Mouse (Mus musculus): ENCODE measurements at regions not wholly inside any gene's neighbourhood (a gene's known extent, or its start where the extent isn't known, plus 50 kb on each side); places are given as distances from the start of the nearest gene placed in this dataset.
A peak's percentile ranks its signal among the peaks of the same experiment; 100 is the strongest.

DNA sequence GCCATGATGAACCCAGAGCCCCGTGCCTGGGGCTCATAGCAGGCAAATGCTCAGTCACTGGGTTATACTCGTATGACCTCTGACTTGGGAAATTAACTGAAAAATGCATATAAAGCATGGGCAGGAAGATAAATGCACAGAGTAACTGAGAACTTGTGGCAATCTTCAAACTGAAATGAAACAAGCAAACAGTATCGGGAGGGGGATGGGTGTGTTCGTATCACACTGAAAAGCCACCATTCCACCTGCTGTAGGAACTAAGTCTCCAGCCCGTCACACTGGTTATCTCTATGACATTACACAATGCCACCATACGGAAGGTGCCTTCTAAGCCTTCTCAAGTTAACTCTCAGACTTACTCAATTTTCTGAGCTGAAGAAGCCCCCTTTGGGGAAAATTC lies 230.3 kb upstream of the Hes1 start:
- H3K27ac ChIP-seq (ENCODE audit: control insufficient read depth, insufficient read depth, low read depth, low read length), result no peak overlapping the region
- H3K4me3 ChIP-seq (ENCODE audit: control insufficient read depth, low read depth, low read length), result no peak overlapping the region
- no peaks in the 10 kb centered on the region for H3K36me3 ChIP-seq (ENCODE audit: control insufficient read depth, insufficient read depth, low read length)
- no peaks in the 10 kb centered on the region for H3K27me3 ChIP-seq (ENCODE audit: control insufficient read depth, insufficient read depth, low read length)
- peaks cover 3% of the 10 kb centered on the region for H3K4me1 ChIP-seq (ENCODE audit: control insufficient read depth, insufficient read depth, low read length)
- TF ChIP-seq POLR2A (IDR thresholded peaks at IDR 0.05; ENCODE audit: control insufficient read depth, low read depth, low read length) (no peak), CTCF (IDR thresholded peaks at IDR 0.05; ENCODE audit: control insufficient read depth, insufficient read depth, insufficient replicate concordance, low read depth, low read length) (no peak)

DNA sequence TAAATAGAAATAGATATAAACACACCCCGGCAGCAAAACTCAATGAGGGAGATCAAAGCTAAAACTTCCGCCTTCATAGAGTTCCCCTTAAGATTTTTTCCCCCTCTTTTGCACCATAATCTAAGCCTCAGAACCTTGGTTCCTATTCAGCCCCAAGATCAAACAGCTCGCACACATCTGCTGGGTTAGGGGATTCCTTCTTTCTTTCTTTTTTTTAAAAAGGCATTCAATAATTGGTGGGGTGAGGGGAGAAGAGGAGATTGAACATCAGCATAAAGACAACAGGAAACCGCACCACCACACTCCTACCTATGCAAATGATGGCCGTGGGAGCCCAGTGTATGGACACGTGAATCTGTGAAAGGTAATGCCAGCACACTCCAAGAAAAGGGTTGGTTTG lies 229.5 kb upstream of the Hes1 start:
- no peak overlapping the region for H3K27ac ChIP-seq (ENCODE audit: control insufficient read depth, insufficient read depth, low read depth, low read length)
- no peaks in the 10 kb centered on the region for H3K27me3 ChIP-seq (ENCODE audit: control insufficient read depth, insufficient read depth, low read length)
- peaks cover 3% of the 10 kb centered on the region for H3K4me1 ChIP-seq (ENCODE audit: control insufficient read depth, insufficient read depth, low read length)
- no peaks in the 10 kb centered on the region for H3K36me3 ChIP-seq (ENCODE audit: control insufficient read depth, insufficient read depth, low read length)
- TF ChIP-seq POLR2A (IDR thresholded peaks at IDR 0.05; ENCODE audit: control insufficient read depth, low read depth, low read length) (no peak), CTCF (IDR thresholded peaks at IDR 0.05; ENCODE audit: control insufficient read depth, insufficient read depth, insufficient replicate concordance, low read depth, low read length) (no peak)
- H3K4me3 ChIP-seq (ENCODE audit: control insufficient read depth, low read depth, low read length), result no peak overlapping the region

DNA sequence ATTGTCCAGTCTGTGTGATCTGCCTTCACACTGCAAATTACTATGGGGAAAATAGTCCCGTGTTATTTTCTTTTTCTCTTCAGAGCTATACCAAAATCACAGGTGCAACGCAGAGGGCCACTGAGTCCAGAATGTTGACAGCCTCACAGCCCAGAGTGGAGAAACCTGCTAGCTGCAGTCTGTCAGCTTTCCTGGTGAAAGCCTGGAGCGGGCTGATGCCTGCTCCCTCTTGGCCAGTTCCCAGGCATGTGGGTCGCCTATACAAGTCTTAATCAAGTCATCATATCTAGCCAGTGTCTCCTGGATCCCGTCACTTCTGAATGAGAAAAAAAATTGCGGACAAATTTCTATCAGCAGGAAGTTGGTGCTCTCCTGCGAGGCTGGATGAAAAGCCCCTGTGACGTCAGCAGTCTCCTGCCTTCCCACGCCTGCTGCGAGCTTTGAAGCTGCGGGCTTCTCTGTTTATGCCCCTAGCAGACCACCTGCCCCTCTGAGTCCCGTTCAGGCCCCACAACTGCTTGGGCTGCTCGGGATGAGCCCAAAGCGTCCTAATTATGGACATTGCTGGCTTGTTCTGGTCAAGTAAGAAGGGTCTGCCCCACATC lies 227.1 kb upstream of the Hes1 start:
- H3K36me3 ChIP-seq (ENCODE audit: control insufficient read depth, insufficient read depth, low read length), result no peaks in the 10 kb centered on the region
- H3K4me3 ChIP-seq (ENCODE audit: control insufficient read depth, low read depth, low read length), result no peak overlapping the region
- H3K27me3 ChIP-seq (ENCODE audit: control insufficient read depth, insufficient read depth, low read length), result no peaks in the 10 kb centered on the region
- TF ChIP-seq CTCF (IDR thresholded peaks at IDR 0.05; ENCODE audit: control insufficient read depth, insufficient read depth, insufficient replicate concordance, low read depth, low read length) (no peak), POLR2A (IDR thresholded peaks at IDR 0.05; ENCODE audit: control insufficient read depth, low read depth, low read length) (no peak)
- H3K27ac ChIP-seq (ENCODE audit: control insufficient read depth, insufficient read depth, low read depth, low read length), result no peak overlapping the region
- H3K4me1 ChIP-seq (ENCODE audit: control insufficient read depth, insufficient read depth, low read length), result peaks cover 3% of the 10 kb centered on the region

DNA sequence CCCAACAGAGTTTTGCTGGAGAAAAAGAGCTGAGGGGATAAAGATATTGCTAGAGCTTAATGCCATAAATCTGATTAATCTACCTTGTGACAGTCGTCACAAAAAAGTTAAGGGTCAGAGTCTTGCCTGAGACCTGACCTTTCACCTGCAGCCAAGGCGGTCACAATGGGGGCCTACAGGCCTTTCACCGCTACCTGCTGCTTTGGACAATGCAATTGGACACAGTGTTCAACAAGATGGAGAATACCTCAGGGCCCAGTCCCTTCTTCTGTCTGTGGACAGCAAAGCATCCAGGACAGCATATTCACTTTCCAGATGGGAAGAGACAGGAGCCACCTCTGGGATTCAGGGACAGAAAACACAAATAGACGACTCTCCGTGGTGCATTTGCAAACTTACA lies 226.3 kb upstream of the Hes1 start:
- H3K27ac ChIP-seq (ENCODE audit: control insufficient read depth, insufficient read depth, low read depth, low read length), result no peak overlapping the region
- no peak overlapping the region for H3K4me3 ChIP-seq (ENCODE audit: control insufficient read depth, low read depth, low read length)
- H3K27me3 ChIP-seq (ENCODE audit: control insufficient read depth, insufficient read depth, low read length), result no peaks in the 10 kb centered on the region
- no peaks in the 10 kb centered on the region for H3K36me3 ChIP-seq (ENCODE audit: control insufficient read depth, insufficient read depth, low read length)
- TF ChIP-seq POLR2A (IDR thresholded peaks at IDR 0.05; ENCODE audit: control insufficient read depth, low read depth, low read length) (no peak), CTCF (IDR thresholded peaks at IDR 0.05; ENCODE audit: control insufficient read depth, insufficient read depth, insufficient replicate concordance, low read depth, low read length) (no peak)
- peaks cover 3% of the 10 kb centered on the region for H3K4me1 ChIP-seq (ENCODE audit: control insufficient read depth, insufficient read depth, low read length)

DNA sequence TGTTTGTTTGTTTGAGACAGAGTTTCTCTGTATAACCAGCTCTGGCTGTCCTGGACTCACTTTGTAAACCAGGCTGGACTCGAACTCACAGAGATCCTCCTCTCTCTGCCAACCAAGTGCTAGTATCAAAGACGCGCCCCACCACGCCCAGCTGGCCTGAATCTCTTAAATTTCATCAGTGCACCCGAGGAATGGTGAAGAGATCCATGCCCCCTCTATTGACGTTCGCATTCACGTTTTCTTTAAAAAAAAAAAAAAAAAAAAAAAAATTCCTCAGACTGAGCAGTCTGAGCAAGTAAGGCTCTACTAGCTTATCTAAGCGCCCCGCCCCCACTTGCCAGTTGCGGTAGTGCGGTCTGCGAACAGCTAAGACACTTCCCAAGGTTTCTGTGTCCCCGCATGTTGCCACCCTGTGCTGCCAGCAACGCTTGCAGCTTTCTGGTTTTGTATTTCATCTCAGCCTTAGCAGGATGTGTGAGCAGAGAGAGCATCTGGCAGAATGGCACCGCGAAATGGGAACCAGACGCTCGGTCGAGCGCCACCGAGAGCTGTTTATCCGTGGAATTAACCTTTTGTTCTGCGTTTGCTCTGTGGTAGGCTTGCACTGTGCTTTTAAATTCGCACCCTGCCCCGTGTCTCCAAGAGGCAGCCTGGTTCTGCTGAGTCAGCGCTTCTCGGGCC lies 225.1 kb upstream of the Hes1 start:
- Histone ChIP-seq H3K36me3 (ENCODE audit: control insufficient read depth, insufficient read depth, low read length) (no peaks in the 10 kb centered on the region), H3K4me1 (ENCODE audit: control insufficient read depth, insufficient read depth, low read length) (peaks cover 3% of the 10 kb centered on the region), H3K27me3 (ENCODE audit: control insufficient read depth, insufficient read depth, low read length) (no peaks in the 10 kb centered on the region), H3K27ac (ENCODE audit: control insufficient read depth, insufficient read depth, low read depth, low read length) (no peak overlapping the region), H3K4me3 (ENCODE audit: control insufficient read depth, low read depth, low read length) (peak overlapping the region; percentile 18)
- TF ChIP-seq POLR2A (IDR thresholded peaks at IDR 0.05; ENCODE audit: control insufficient read depth, low read depth, low read length), result no peak

DNA sequence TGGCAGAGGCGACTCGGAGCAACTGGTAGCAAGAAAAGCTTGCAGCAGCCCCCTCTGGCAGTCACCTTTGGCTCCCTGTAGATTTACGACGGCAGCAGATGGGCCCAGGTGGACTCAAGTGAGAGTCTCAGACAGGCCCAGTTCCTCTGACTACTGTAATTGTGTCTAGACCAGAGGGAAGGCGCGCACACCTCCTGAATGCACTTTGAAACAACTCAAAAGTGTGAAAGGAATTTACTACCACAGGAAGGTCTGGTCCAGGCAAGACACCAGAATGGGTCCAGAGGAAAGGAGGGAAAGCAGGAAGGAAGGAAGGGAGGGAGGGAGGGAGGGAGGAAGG lies 224.6 kb upstream of the Hes1 start:
- Histone ChIP-seq H3K4me3 (ENCODE audit: control insufficient read depth, low read depth, low read length) (no peak overlapping the region), H3K27ac (ENCODE audit: control insufficient read depth, insufficient read depth, low read depth, low read length) (no peak overlapping the region), H3K36me3 (ENCODE audit: control insufficient read depth, insufficient read depth, low read length) (no peaks in the 10 kb centered on the region), H3K4me1 (ENCODE audit: control insufficient read depth, insufficient read depth, low read length) (peaks cover 3% of the 10 kb centered on the region), H3K27me3 (ENCODE audit: control insufficient read depth, insufficient read depth, low read length) (no peaks in the 10 kb centered on the region)
- TF ChIP-seq POLR2A (IDR thresholded peaks at IDR 0.05; ENCODE audit: control insufficient read depth, low read depth, low read length) (no peak), CTCF (IDR thresholded peaks at IDR 0.05; ENCODE audit: control insufficient read depth, insufficient read depth, insufficient replicate concordance, low read depth, low read length) (no peak)

DNA sequence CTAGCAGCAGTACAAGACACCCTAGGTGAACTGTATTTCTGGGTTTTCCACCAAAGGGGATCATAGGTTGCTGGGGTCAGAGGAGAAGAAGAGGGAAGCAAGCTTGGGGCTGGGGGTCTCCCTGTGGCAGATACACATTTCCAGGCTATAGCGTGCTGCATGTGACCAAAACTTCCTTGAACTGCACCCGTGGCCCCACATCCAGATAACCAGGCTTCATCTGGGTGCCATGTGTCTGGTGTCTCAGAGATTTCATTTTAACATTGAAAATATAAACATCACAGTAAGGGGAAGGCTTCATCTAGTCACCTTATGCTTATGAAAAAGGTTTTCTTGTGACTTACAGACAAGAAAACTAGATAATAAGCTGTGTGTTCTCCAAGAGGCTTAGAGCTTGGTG lies 223.8 kb upstream of the Hes1 start:
- Histone ChIP-seq H3K27ac (ENCODE audit: control insufficient read depth, insufficient read depth, low read depth, low read length) (no peak overlapping the region), H3K4me3 (ENCODE audit: control insufficient read depth, low read depth, low read length) (no peak overlapping the region), H3K4me1 (ENCODE audit: control insufficient read depth, insufficient read depth, low read length) (peaks cover 3% of the 10 kb centered on the region), H3K27me3 (ENCODE audit: control insufficient read depth, insufficient read depth, low read length) (no peaks in the 10 kb centered on the region), H3K36me3 (ENCODE audit: control insufficient read depth, insufficient read depth, low read length) (no peaks in the 10 kb centered on the region)
- no peak for TF ChIP-seq CTCF (IDR thresholded peaks at IDR 0.05; ENCODE audit: control insufficient read depth, insufficient read depth, insufficient replicate concordance, low read depth, low read length)

DNA sequence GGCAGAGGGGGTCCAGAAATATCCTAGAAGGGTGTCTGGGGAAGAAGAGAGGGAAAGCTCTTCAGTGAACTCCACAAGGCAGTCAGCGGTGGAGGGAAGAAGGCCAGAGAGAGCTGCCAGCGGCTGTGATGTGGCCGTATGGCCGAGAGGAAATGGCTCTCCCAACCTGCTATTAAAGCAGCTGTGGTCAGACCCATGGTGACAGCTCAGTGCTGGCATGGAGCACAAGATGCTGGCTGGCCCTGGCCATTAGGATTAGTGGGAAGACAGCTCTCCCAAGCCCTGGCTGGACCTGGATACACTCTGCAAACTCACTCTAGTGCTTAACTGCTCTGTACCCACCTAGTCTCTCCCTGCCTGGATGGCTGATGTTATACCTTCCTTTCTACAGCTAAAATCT lies 223.1 kb upstream of the Hes1 start:
- no peak overlapping the region for H3K27ac ChIP-seq (ENCODE audit: control insufficient read depth, insufficient read depth, low read depth, low read length)
- no peaks in the 10 kb centered on the region for H3K36me3 ChIP-seq (ENCODE audit: control insufficient read depth, insufficient read depth, low read length)
- no peaks in the 10 kb centered on the region for H3K27me3 ChIP-seq (ENCODE audit: control insufficient read depth, insufficient read depth, low read length)
- peaks cover 3% of the 10 kb centered on the region for H3K4me1 ChIP-seq (ENCODE audit: control insufficient read depth, insufficient read depth, low read length)
- H3K4me3 ChIP-seq (ENCODE audit: control insufficient read depth, low read depth, low read length), result no peak overlapping the region
- TF ChIP-seq POLR2A (IDR thresholded peaks at IDR 0.05; ENCODE audit: control insufficient read depth, low read depth, low read length), result no peak
- TF ChIP-seq CTCF (IDR thresholded peaks at IDR 0.05; ENCODE audit: control insufficient read depth, insufficient read depth, insufficient replicate concordance, low read depth, low read length), result no peak
